Mouse (Mus musculus): ENCODE results near the gene Ly6g5b.

GRCm38 (mm10) chr17:35097164-35097655 lies 18.0 kb downstream of the Ly6g5b start:
- TF ChIP-seq POLR2A (IDR thresholded peaks at IDR 0.05; ENCODE audit: insufficient read depth, low read depth, low read length) = no peak
- peak; percentile 39 for TF ChIP-seq CTCF (IDR thresholded peaks at IDR 0.05)
- no peak for TF ChIP-seq EP300 (IDR thresholded peaks at IDR 0.05; ENCODE audit: insufficient read depth, low read depth, low read length)

Data from heart, adult 2 months (tissue).